Mouse (Mus musculus) midbrain, embryonic 10.5 days (tissue): ENCODE measurements at regions not wholly inside any gene's neighbourhood (a gene's known extent, or its start where the extent isn't known, plus 50 kb on each side); places are given as distances from the start of the nearest gene placed in this dataset.

ENCODE experiments used
- DNase-seq: peaks from one replicate; pipeline ENCODE4 v3.0.0-alpha.2; 2017; ENCODE audit warnings: low spot score
- H3K27ac ChIP-seq: fragments of 300-500 bp; sonication (generic); replicated peaks from 2 replicates; pipeline ENCODE4 v1.5.1; 2016; ENCODE audit warnings: mild to moderate bottlenecking
- H3K27me3 ChIP-seq: fragments of 300-500 bp; sonication (generic); 2 replicates; pipeline ENCODE4 v1.6.1; 2016; ENCODE audit warnings: low read depth, mild to moderate bottlenecking; ENCODE audit not compliant: poor library complexity, severe bottlenecking
- H3K36me3 ChIP-seq: fragments of 300-500 bp; sonication (generic); 2 replicates; pipeline ENCODE4 v1.6.1; 2016; ENCODE audit warnings: mild to moderate bottlenecking, moderate library complexity
- H3K4me1 ChIP-seq: fragments of 300-500 bp; sonication (generic); 2 replicates; pipeline ENCODE4 v1.6.1; 2016
- H3K4me3 ChIP-seq: fragments of 300-500 bp; sonication (generic); 2 replicates; pipeline ENCODE4 v1.5.1; 2016; ENCODE audit warnings: mild to moderate bottlenecking, moderate library complexity
- H3K9me3 ChIP-seq: fragments of 300-500 bp; sonication (generic); replicated peaks from 2 replicates; pipeline ENCODE4 v1.6.1; 2016; ENCODE audit warnings: mild to moderate bottlenecking
- WGBS: fragments of 180-500 bp; shearing (Covaris S2); methylation state at CpG from one replicate; pipeline ENCODE4 v1.1.7; 2016; 5-methylcytosine and 5-hydroxymethylcytosine counted together

GRCm38 (mm10) chr9:31794911-31795310 lies 118.4 kb downstream of the Barx2 start:
- Histone ChIP-seq H3K4me3 (no peak overlapping the region), H3K27me3 (no peaks in the 10 kb centered on the region), H3K9me3 (no peaks in the 10 kb centered on the region), H3K27ac (no peak overlapping the region), H3K4me1 (peaks cover 3% of the 10 kb centered on the region; the same call in 1 of the 2 replicates), H3K36me3 (no peaks in the 10 kb centered on the region)
- WGBS = 97% methylated on average over 2 of the region's 2 CpGs
- no peak for DNase-seq

- H3K4me1 ChIP-seq = no peaks in the 10 kb centered on the region
- no peak overlapping the region for H3K27ac ChIP-seq
- no peaks in the 10 kb centered on the region for H3K9me3 ChIP-seq
- WGBS = 90% methylated on average over 3 of the region's 3 CpGs
- no peaks in the 10 kb centered on the region for H3K27me3 ChIP-seq
- DNase-seq = no peak
- H3K36me3 ChIP-seq = no peaks in the 10 kb centered on the region
- no peak overlapping the region for H3K4me3 ChIP-seq
Measured at GRCm38 (mm10) chr9:31775956-31776355, 137.3 kb downstream of the Barx2 start.

- no peaks in the 10 kb centered on the region for H3K27me3 ChIP-seq
- H3K4me3 ChIP-seq = no peak overlapping the region
- no peak overlapping the region for H3K27ac ChIP-seq
- 85% methylated on average over 4 of the region's 4 CpGs for WGBS
- no peaks in the 10 kb centered on the region for H3K36me3 ChIP-seq
- DNase-seq = no peak
- peaks cover 3% of the 10 kb centered on the region; the same call in 1 of the 2 replicates for H3K4me1 ChIP-seq
- no peaks in the 10 kb centered on the region for H3K9me3 ChIP-seq
Measured at GRCm38 (mm10) chr9:31765401-31765800, 147.9 kb downstream of the Barx2 start.

GRCm38 (mm10) chr9:31757894-31758561 lies 155.2 kb downstream of the Barx2 start:
- H3K36me3 ChIP-seq = no peaks in the 10 kb centered on the region
- H3K27me3 ChIP-seq = no peaks in the 10 kb centered on the region
- H3K9me3 ChIP-seq = no peaks in the 10 kb centered on the region
- H3K27ac ChIP-seq = no peak overlapping the region
- no peak overlapping the region for H3K4me3 ChIP-seq
- WGBS = 57% methylated on average over 6 of the region's 6 CpGs
- DNase-seq = no peak
- H3K4me1 ChIP-seq = peaks cover 5% of the 10 kb centered on the region

DNA sequence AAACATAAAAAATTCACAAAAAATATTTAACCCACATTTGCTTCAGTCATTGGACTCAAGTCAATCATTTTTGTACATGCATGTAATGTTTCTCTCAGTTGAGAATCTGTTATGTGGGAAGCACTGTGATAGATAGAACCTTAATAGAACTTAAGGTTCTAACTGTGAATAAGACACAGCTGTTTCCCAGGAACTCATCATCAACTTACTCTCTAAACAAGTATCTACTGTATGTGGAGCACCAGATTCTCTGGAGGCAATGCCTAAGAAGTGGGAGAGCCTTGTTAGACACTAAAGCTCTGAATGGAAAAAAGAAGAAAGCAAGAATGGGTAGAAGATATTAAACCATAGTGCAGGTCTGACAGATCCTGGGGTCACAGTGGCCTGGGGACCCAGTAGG lies 182.8 kb downstream of the Barx2 start:
- Histone ChIP-seq H3K27me3 (no peaks in the 10 kb centered on the region), H3K4me1 (no peaks in the 10 kb centered on the region), H3K4me3 (no peak overlapping the region), H3K9me3 (no peaks in the 10 kb centered on the region), H3K27ac (no peak overlapping the region), H3K36me3 (no peaks in the 10 kb centered on the region)
- no peak for DNase-seq

GRCm38 (mm10) chr9:31719309-31719708 lies 194.0 kb downstream of the Barx2 start:
- 61% methylated on average over 6 of the region's 6 CpGs for WGBS
- no peaks in the 10 kb centered on the region for H3K9me3 ChIP-seq
- H3K4me3 ChIP-seq = no peak overlapping the region
- H3K4me1 ChIP-seq = no peaks in the 10 kb centered on the region; the same call in 1 of the 2 replicates
- H3K36me3 ChIP-seq = no peaks in the 10 kb centered on the region
- no peak for DNase-seq
- no peak overlapping the region for H3K27ac ChIP-seq
- H3K27me3 ChIP-seq = no peaks in the 10 kb centered on the region

GRCm38 (mm10) chr9:31710022-31710421 lies 203.2 kb downstream of the Barx2 start:
- H3K27ac ChIP-seq = no peak overlapping the region
- 61% methylated on average over 2 of the region's 2 CpGs for WGBS

DNA sequence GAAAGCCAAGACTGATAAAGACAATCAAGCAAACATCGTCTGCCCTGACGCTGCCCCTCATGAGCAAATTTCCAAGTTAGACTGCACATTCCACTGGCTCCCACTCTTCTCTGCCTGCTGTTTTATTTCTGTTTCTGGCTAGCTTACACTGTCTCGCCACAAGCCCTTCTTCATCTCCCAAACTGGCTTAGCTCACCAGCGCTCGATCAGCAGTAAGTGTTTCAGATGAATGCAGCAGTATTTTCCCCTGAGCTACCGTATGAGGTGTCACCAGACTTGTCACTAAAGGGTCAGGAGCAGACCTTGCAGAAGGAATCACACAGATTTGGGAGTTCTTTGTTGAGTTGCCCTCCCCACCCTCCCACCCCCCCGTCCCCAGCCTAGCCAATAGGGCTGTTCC lies 206.6 kb downstream of the Barx2 start:
- no peak overlapping the region for H3K4me3 ChIP-seq
- no peak overlapping the region for H3K27ac ChIP-seq
- H3K36me3 ChIP-seq = no peaks in the 10 kb centered on the region
- WGBS = 90% methylated on average over 7 of the region's 7 CpGs
- no peaks in the 10 kb centered on the region for H3K9me3 ChIP-seq
- no peaks in the 10 kb centered on the region for H3K27me3 ChIP-seq
- no peak for DNase-seq
- no peaks in the 10 kb centered on the region for H3K4me1 ChIP-seq

More at GRCm38 (mm10) chr9:31710022-31710421, 203.2 kb downstream of the Barx2 start:
- Histone ChIP-seq H3K36me3 (no peaks in the 10 kb centered on the region), H3K4me1 (no peaks in the 10 kb centered on the region; the same call in 1 of the 2 replicates), H3K4me3 (no peak overlapping the region), H3K27me3 (no peaks in the 10 kb centered on the region), H3K9me3 (no peaks in the 10 kb centered on the region)
- DNase-seq = no peak

- no peak overlapping the region for H3K4me3 ChIP-seq
- no peaks in the 10 kb centered on the region for H3K36me3 ChIP-seq
- 45% methylated on average over 7 of the region's 7 CpGs for WGBS
- peaks cover 14% of the 10 kb centered on the region for H3K4me1 ChIP-seq
- H3K27ac ChIP-seq = no peak overlapping the region
- peaks cover 31% of the 10 kb centered on the region for H3K27me3 ChIP-seq
- no peak for DNase-seq
- H3K9me3 ChIP-seq = no peaks in the 10 kb centered on the region
Measured at GRCm38 (mm10) chr9:31690921-31691475, 222.3 kb downstream of the Barx2 start.

- Histone ChIP-seq H3K36me3 (no peaks in the 10 kb centered on the region), H3K4me3 (peak overlapping the region; percentile 33), H3K4me1 (peaks cover 26% of the 10 kb centered on the region), H3K27me3 (peaks cover 56% of the 10 kb centered on the region), H3K9me3 (no peaks in the 10 kb centered on the region), H3K27ac (no peak overlapping the region)
- DNase-seq = no peak
- WGBS = 4% methylated on average over 3 of the region's 3 CpGs
Measured at GRCm38 (mm10) chr9:31688398-31688705, 224.1 kb upstream of the Tmem45b start.

DNA sequence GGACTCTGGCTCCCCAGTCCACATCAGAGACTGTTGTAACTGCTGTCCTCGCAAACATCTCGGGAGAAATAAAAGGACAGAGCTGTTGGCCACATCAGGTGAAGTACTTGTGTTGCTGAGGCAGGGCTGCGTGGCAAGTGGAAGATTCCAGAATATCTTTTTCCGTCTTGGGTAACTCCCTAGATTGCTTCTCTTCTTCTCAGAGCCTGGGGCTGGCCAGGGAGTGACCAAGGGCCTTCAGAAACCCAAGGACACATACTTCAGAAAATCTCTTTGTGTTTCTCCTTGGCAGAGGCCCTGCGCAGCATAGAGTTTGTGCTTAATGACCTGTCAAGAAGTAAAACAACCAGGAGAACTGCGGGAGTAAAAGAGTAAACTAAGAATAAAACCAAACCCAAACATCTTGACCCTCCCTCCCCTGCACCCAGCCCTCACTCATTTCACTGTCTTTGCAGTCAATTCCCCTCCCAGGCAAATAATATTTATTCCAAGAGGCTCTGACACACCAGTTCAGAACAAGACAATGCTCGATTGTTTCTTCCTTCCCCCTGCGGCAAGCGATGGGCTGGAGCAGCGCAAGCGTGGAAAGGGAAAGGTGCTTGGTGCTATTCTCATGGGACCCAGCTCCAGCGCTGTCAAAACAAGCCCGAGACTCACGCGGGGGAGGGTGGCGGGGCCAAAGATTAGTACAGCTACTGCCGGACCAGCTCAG lies 223.6 kb upstream of the Tmem45b start:
- Histone ChIP-seq H3K4me1 (peaks cover 31% of the 10 kb centered on the region), H3K9me3 (no peaks in the 10 kb centered on the region), H3K36me3 (no peaks in the 10 kb centered on the region), H3K27me3 (peaks cover 61% of the 10 kb centered on the region), H3K4me3 (peak overlapping the region; percentile 33), H3K27ac (no peak overlapping the region)
- DNase-seq = no peak
- WGBS = 28% methylated on average over 17 of the region's 17 CpGs

GRCm38 (mm10) chr9:31686466-31686865 lies 222.2 kb upstream of the Tmem45b start:
- Histone ChIP-seq H3K4me3 (no peak overlapping the region), H3K9me3 (no peaks in the 10 kb centered on the region), H3K27ac (no peak overlapping the region), H3K36me3 (no peaks in the 10 kb centered on the region), H3K27me3 (peaks cover 64% of the 10 kb centered on the region), H3K4me1 (peaks cover 34% of the 10 kb centered on the region)
- no peak for DNase-seq
- 83% methylated on average over 5 of the region's 5 CpGs for WGBS

GRCm38 (mm10) chr9:31684812-31685188 lies 220.5 kb upstream of the Tmem45b start:
- no peaks in the 10 kb centered on the region for H3K9me3 ChIP-seq
- H3K4me1 ChIP-seq = peaks cover 34% of the 10 kb centered on the region
- no peaks in the 10 kb centered on the region for H3K36me3 ChIP-seq
- no peak overlapping the region for H3K4me3 ChIP-seq
- no peak overlapping the region for H3K27ac ChIP-seq
- 83% methylated on average over 8 of the region's 8 CpGs for WGBS
- H3K27me3 ChIP-seq = peaks cover 63% of the 10 kb centered on the region
- DNase-seq = no peak
